Mouse (Mus musculus): ENCODE data around the gene Gtsf1l. TPM values are rescaled to one million over a fixed set of nuclear protein-coding genes. Genes with fewer than 3 reads are reported as not detected.

Gtsf1l gene
- polyA plus RNA-seq, 1 experiment from 2014 or later, result not detected

DNA sequence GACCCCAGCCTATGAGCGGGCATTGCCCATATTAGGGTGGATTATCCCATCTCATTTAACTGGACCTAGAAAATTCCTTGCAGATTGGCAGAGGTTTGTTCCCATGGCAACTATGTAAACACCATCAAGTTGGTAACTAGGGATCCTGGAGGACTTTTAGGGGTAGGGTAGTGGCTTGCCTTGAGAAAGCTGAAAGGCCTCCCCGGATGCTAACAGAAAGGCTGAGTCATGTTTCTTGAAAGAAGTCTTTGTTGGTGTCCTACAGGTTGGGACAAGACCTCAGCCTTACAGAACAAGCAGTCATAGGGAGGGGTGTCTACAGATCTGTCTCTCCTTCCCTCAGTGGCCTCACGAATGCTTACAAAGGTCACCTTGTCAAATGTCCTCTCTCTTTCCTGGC is 12.4 kb downstream of the Gtsf1l start:
- Histone ChIP-seq H3K4me1 (ENCODE audit: control insufficient read depth, insufficient read depth, low read length) (no peaks in the 10 kb centered on the region), H3K36me3 (ENCODE audit: control insufficient read depth, insufficient read depth, low read length) (no peaks in the 10 kb centered on the region), H3K27ac (ENCODE audit: low read depth, low read length) (no peak overlapping the region), H3K4me2 (ENCODE audit: low read depth, low read length) (no peak overlapping the region), H3K27me3 (ENCODE audit: control insufficient read depth, insufficient read depth, low read length) (no peaks in the 10 kb centered on the region), H3K9ac (replicated peaks; ENCODE audit: low read depth, low read length) (no peak overlapping the region), H3K9me3 (ENCODE audit: control insufficient read depth, low read length) (no peaks in the 10 kb centered on the region), H3K4me3 (ENCODE audit: low read depth, low read length) (no peak overlapping the region)
- WGBS, result 82% methylated on average over 3 of the region's 3 CpGs
- ATAC-seq (ENCODE audit: low read depth), result no peak

DNA sequence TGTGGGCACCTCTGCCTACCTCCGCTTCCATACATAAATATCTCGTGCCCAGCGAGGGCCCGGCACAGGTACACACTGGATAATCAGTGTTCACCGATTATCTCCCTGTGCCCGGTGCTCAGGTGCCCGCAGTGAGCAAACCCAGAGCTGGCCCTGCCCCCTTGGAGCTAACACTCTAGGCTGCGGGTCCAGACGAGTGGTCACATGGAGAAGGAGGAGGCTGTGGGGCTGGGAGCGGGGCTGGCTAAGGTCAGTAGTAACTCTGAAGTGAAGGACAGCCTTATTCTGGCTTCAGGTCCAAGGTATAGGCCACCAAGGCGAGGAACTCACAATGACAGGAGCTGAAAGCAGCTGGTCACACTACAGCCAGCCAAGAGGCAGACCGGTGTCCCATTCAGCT is 12.8 kb downstream of the Gtsf1l start:
- no peak for ATAC-seq (ENCODE audit: low read depth)
- Histone ChIP-seq H3K36me3 (ENCODE audit: control insufficient read depth, insufficient read depth, low read length) (no peaks in the 10 kb centered on the region), H3K4me1 (ENCODE audit: control insufficient read depth, insufficient read depth, low read length) (no peaks in the 10 kb centered on the region), H3K9ac (replicated peaks; ENCODE audit: low read depth, low read length) (no peak overlapping the region), H3K4me2 (ENCODE audit: low read depth, low read length) (no peak overlapping the region), H3K27ac (ENCODE audit: low read depth, low read length) (no peak overlapping the region), H3K27me3 (ENCODE audit: control insufficient read depth, insufficient read depth, low read length) (no peaks in the 10 kb centered on the region), H3K9me3 (ENCODE audit: control insufficient read depth, low read length) (no peaks in the 10 kb centered on the region), H3K4me3 (ENCODE audit: low read depth, low read length) (no peak overlapping the region)
- WGBS, result 91% methylated on average over 12 of the region's 12 CpGs

DNA sequence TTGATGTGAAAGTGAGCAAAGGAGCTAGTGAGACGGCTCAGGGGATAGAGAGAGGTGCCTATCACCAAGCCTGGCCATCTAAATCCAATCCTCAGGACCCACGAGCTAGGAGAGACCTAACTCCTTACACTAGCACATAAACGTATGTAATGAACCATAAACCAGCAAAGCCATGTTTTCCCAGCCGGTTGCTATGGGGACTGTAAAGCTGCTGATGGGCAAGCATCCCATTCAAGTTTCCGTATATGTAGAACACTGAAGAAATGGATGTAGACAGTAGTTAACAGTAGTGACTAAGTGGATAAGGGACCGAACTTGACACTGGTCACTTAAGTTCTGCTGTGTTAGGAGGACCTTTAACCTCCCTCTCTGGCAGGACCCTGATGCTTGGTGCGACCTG is 13.6 kb downstream of the Gtsf1l start:
- no peak for ATAC-seq (ENCODE audit: low read depth)
- Histone ChIP-seq H3K27ac (ENCODE audit: low read depth, low read length) (no peak overlapping the region), H3K9me3 (ENCODE audit: control insufficient read depth, low read length) (no peaks in the 10 kb centered on the region), H3K9ac (replicated peaks; ENCODE audit: low read depth, low read length) (no peak overlapping the region), H3K4me3 (ENCODE audit: low read depth, low read length) (no peak overlapping the region), H3K4me1 (ENCODE audit: control insufficient read depth, insufficient read depth, low read length) (no peaks in the 10 kb centered on the region), H3K4me2 (ENCODE audit: low read depth, low read length) (no peak overlapping the region), H3K36me3 (ENCODE audit: control insufficient read depth, insufficient read depth, low read length) (no peaks in the 10 kb centered on the region), H3K27me3 (ENCODE audit: control insufficient read depth, insufficient read depth, low read length) (no peaks in the 10 kb centered on the region)
- WGBS, result 75% methylated on average over 7 of the region's 7 CpGs

DNA sequence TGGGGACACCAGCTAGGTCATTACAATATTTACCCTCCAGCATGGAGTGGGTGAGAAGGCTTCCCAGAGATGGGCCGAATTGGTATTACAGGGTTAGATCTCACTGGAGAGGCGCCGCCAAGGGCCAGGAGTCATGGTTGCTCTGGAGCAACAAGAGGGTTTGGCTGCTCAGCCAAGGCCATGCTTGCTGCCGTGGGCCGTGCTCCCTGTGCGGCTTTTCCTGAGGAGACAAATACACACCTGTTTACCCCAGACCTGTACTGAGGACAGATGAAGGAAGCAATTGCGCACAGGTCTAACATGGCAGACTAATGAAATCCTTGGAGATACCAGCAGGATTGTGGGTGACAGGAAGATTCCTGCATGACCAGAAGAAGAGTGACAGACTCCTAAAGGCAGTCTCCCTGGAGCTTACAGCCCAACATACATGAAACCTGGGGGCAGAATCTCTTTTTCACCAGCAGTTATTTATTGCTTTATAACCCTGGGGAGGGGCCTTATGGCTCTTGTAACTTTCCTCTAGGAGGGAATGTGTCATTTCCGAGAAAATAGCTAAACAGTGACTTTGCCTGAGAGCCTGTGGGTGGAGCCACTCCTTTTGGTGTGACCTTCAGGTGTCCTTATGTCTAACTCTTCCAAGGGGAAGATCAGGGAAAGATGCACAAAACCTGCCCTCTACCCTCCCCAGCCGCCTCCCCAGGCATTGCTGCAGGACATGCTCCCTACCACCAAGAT is 14.5 kb downstream of the Gtsf1l start:
- Histone ChIP-seq H3K27ac (ENCODE audit: low read depth, low read length) (no peak overlapping the region), H3K4me3 (ENCODE audit: low read depth, low read length) (no peak overlapping the region), H3K4me2 (ENCODE audit: low read depth, low read length) (no peak overlapping the region), H3K9me3 (ENCODE audit: control insufficient read depth, low read length) (no peaks in the 10 kb centered on the region), H3K36me3 (ENCODE audit: control insufficient read depth, insufficient read depth, low read length) (no peaks in the 10 kb centered on the region), H3K9ac (replicated peaks; ENCODE audit: low read depth, low read length) (no peak overlapping the region), H3K27me3 (ENCODE audit: control insufficient read depth, insufficient read depth, low read length) (no peaks in the 10 kb centered on the region), H3K4me1 (ENCODE audit: control insufficient read depth, insufficient read depth, low read length) (no peaks in the 10 kb centered on the region)
- WGBS, result 80% methylated on average over 9 of the region's 9 CpGs
- no peak for ATAC-seq (ENCODE audit: low read depth)

DNA sequence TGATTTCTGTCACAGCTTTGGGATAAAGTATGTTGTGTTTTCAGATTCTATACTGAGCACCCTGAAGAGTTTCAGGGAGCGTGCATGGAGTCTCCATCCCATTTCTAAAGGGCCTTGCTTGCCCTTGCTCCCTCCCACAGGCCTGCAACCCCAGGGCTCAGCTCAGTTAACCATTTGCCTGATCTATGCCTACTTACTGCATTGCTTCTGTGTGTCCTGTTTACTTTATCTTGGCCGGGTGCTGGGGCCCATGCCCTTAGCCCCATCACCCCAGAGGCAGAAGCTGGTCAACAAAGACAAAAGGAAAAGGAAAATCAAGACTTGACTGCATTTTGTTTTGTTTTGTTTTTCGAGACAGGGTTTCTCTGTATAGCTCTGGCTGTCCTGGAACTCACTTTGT is 16.1 kb downstream of the Gtsf1l start:
- H3K4me2 ChIP-seq (ENCODE audit: low read depth, low read length), result no peak overlapping the region
- H3K4me3 ChIP-seq (ENCODE audit: low read depth, low read length), result no peak overlapping the region
- no peaks in the 10 kb centered on the region for H3K27me3 ChIP-seq (ENCODE audit: control insufficient read depth, insufficient read depth, low read length)
- no peak overlapping the region for H3K9ac ChIP-seq (replicated peaks; ENCODE audit: low read depth, low read length)
- no peaks in the 10 kb centered on the region for H3K9me3 ChIP-seq (ENCODE audit: control insufficient read depth, low read length)
- WGBS, result 80% methylated on average over 3 of the region's 3 CpGs
- H3K4me1 ChIP-seq (ENCODE audit: control insufficient read depth, insufficient read depth, low read length), result no peaks in the 10 kb centered on the region
- H3K27ac ChIP-seq (ENCODE audit: low read depth, low read length), result no peak overlapping the region
- ATAC-seq (ENCODE audit: low read depth), result no peak
- H3K36me3 ChIP-seq (ENCODE audit: control insufficient read depth, insufficient read depth, low read length), result no peaks in the 10 kb centered on the region

DNA sequence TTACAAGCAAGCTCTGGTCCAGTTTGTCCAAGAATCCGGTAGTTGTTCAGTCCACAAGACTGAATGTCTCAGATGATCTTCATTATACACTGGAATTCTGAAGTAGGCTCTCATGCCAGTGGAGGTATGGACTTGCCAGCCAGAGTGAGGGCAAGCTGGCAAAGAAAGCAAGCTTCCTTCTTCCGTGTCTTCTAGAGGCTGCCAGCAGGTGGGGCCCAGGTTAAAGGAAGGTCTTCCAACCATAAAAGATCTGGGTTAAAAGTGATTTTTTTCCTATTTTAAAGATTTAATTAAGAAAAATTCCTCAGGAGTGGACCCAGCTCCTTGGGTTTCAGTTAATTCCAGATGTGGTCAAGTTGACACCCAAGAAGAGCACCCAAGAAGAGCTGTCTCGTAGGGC is 17.4 kb downstream of the Gtsf1l start:
- H3K4me2 ChIP-seq (ENCODE audit: low read depth, low read length), result no peak overlapping the region
- no peak overlapping the region for H3K4me3 ChIP-seq (ENCODE audit: low read depth, low read length)
- no peaks in the 10 kb centered on the region for H3K9me3 ChIP-seq (ENCODE audit: control insufficient read depth, low read length)
- no peaks in the 10 kb centered on the region for H3K27me3 ChIP-seq (ENCODE audit: control insufficient read depth, insufficient read depth, low read length)
- no peaks in the 10 kb centered on the region for H3K36me3 ChIP-seq (ENCODE audit: control insufficient read depth, insufficient read depth, low read length)
- no peak overlapping the region for H3K9ac ChIP-seq (replicated peaks; ENCODE audit: low read depth, low read length)
- no peak for ATAC-seq (ENCODE audit: low read depth)
- 90% methylated on average over 3 of the region's 3 CpGs for WGBS
- H3K4me1 ChIP-seq (ENCODE audit: control insufficient read depth, insufficient read depth, low read length), result no peaks in the 10 kb centered on the region
- H3K27ac ChIP-seq (ENCODE audit: low read depth, low read length), result no peak overlapping the region

DNA sequence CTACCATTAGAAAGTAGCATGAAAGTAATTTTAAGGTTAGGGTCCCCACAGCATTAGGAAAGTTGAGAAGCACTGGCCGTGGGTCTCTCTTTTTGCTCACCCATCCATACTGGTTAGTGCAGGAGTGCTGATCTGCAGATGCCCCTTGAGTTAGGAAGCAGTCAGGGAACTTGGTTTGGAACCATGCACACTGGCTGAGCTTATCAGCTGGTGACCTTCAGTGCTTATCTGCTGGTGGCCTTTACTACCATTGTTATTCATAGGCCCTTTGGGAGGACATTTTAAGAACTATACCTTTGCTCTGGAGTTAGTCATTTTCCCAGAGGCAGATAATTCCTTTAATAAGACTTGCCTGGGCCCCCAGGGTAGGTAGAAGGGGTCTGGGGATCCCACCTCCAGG is 20.4 kb downstream of the Gtsf1l start:
- Histone ChIP-seq H3K9ac (replicated peaks; ENCODE audit: low read depth, low read length) (no peak overlapping the region), H3K4me3 (ENCODE audit: low read depth, low read length) (no peak overlapping the region), H3K27ac (ENCODE audit: low read depth, low read length) (no peak overlapping the region), H3K4me1 (ENCODE audit: control insufficient read depth, insufficient read depth, low read length) (no peaks in the 10 kb centered on the region), H3K4me2 (ENCODE audit: low read depth, low read length) (no peak overlapping the region), H3K9me3 (ENCODE audit: control insufficient read depth, low read length) (no peaks in the 10 kb centered on the region), H3K36me3 (ENCODE audit: control insufficient read depth, insufficient read depth, low read length) (no peaks in the 10 kb centered on the region), H3K27me3 (ENCODE audit: control insufficient read depth, insufficient read depth, low read length) (no peaks in the 10 kb centered on the region)
- 90% methylated on average over 1 of the region's 1 CpGs for WGBS
- no peak for ATAC-seq (ENCODE audit: low read depth)

DNA sequence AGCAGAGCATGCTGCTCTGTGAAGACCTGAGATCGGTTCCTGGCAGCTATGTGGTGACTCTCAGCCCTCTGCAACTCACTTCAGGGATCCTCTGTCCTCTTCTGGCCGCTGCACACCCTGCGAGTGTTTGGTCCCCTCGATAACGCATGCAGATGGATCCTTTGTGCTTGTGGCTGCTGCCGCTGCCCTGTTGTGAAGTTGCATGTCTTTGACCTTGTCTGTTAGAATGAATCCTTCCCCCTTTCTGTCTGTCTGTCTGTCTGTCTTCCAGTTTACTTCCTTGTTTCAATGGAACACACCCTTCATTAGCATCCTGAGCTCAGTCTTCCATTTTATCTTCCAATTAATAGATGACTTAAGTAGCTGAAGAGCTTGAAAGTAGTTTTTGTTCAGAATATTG is 21.3 kb downstream of the Gtsf1l start:
- WGBS, result 90% methylated on average over 6 of the region's 6 CpGs
- H3K9ac ChIP-seq (replicated peaks; ENCODE audit: low read depth, low read length), result no peak overlapping the region
- H3K9me3 ChIP-seq (ENCODE audit: control insufficient read depth, low read length), result no peaks in the 10 kb centered on the region
- no peak overlapping the region for H3K4me3 ChIP-seq (ENCODE audit: low read depth, low read length)
- no peak overlapping the region for H3K4me2 ChIP-seq (ENCODE audit: low read depth, low read length)
- H3K27ac ChIP-seq (ENCODE audit: low read depth, low read length), result no peak overlapping the region
- no peaks in the 10 kb centered on the region for H3K36me3 ChIP-seq (ENCODE audit: control insufficient read depth, insufficient read depth, low read length)
- no peaks in the 10 kb centered on the region for H3K27me3 ChIP-seq (ENCODE audit: control insufficient read depth, insufficient read depth, low read length)
- ATAC-seq (ENCODE audit: low read depth), result no peak
- H3K4me1 ChIP-seq (ENCODE audit: control insufficient read depth, insufficient read depth, low read length), result no peaks in the 10 kb centered on the region

DNA sequence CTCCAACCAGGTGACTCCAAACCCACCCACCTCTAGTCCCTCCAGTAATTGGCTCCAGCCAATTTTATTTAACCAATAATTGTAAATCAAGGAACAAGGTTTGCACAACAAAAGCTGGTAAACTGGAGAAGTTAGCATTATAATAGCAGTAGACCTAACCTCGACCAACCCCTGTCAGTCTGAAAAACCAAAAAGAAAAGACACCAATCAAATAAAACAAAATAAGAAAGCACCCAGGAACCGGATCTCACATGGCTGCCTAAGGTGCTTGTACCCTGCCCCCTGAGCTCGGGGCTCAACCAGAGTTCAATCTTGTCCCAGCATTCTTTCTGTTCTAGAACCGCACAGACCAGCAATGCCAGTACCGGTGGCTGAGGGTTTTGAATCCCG is 25.5 kb downstream of the Gtsf1l start:
- WGBS, result 57% methylated on average over 6 of the region's 6 CpGs
- Histone ChIP-seq H3K9ac (replicated peaks; ENCODE audit: low read depth, low read length) (no peak overlapping the region), H3K4me1 (ENCODE audit: control insufficient read depth, insufficient read depth, low read length) (no peaks in the 10 kb centered on the region), H3K4me2 (ENCODE audit: low read depth, low read length) (no peak overlapping the region), H3K27me3 (ENCODE audit: control insufficient read depth, insufficient read depth, low read length) (no peaks in the 10 kb centered on the region), H3K36me3 (ENCODE audit: control insufficient read depth, insufficient read depth, low read length) (no peaks in the 10 kb centered on the region), H3K4me3 (ENCODE audit: low read depth, low read length) (no peak overlapping the region), H3K27ac (ENCODE audit: low read depth, low read length) (no peak overlapping the region), H3K9me3 (ENCODE audit: control insufficient read depth, low read length) (no peaks in the 10 kb centered on the region)
- ATAC-seq (ENCODE audit: low read depth), result no peak
